Mouse (Mus musculus): ENCODE measurements at regions not wholly inside any gene's neighbourhood (a gene's known extent, or its start where the extent isn't known, plus 50 kb on each side); places are given as distances from the start of the nearest gene placed in this dataset.

- no peak for DNase-seq (ENCODE audit: low spot score)
These were observed 53.2 kb downstream of the Gm815 start for GRCm38 (mm10) chr19:26938911-26939310.

GRCm38 (mm10) chr19:26944006-26944405 lies 58.3 kb downstream of the Gm815 start:
- DNase-seq (ENCODE audit: low spot score), result no peak

- DNase-seq (ENCODE audit: low spot score), result no peak
These were observed 60.9 kb downstream of the Gm815 start for GRCm38 (mm10) chr19:26946562-26946961.

GRCm38 (mm10) chr19:26948479-26948878 lies 62.8 kb downstream of the Gm815 start:
- no peak for DNase-seq (ENCODE audit: low spot score)

- no peak for DNase-seq (ENCODE audit: low spot score)
These were observed 63.5 kb downstream of the Gm815 start for GRCm38 (mm10) chr19:26949153-26949552.

- DNase-seq (ENCODE audit: low spot score), result no peak
These were observed 67.7 kb downstream of the Gm815 start for GRCm38 (mm10) chr19:26953348-26953747.

- DNase-seq (ENCODE audit: low spot score), result no peak
These were observed 80.5 kb downstream of the Gm815 start for GRCm38 (mm10) chr19:26966055-26966760.

- DNase-seq (ENCODE audit: low spot score), result no peak
These were observed 87.4 kb downstream of the Gm815 start for GRCm38 (mm10) chr19:26973058-26973457.

GRCm38 (mm10) chr19:26973773-26974548 lies 88.3 kb downstream of the Gm815 start:
- no peak for DNase-seq (ENCODE audit: low spot score)

GRCm38 (mm10) chr19:26974576-26975204 lies 89.0 kb downstream of the Gm815 start:
- DNase-seq (ENCODE audit: low spot score), result no peak

- no peak for DNase-seq (ENCODE audit: low spot score)
These were observed 91.1 kb downstream of the Gm815 start for GRCm38 (mm10) chr19:26976604-26977322.

GRCm38 (mm10) chr19:26977887-26978639 lies 92.4 kb downstream of the Gm815 start:
- no peak for DNase-seq (ENCODE audit: low spot score)

- DNase-seq (ENCODE audit: low spot score), result no peak
These were observed 92.9 kb downstream of the Gm815 start for GRCm38 (mm10) chr19:26978640-26979007.

- no peak for DNase-seq (ENCODE audit: low spot score)
These were observed 93.6 kb downstream of the Gm815 start for GRCm38 (mm10) chr19:26979322-26979721.

- no peak for DNase-seq (ENCODE audit: low spot score)
These were observed 101.0 kb downstream of the Gm815 start for GRCm38 (mm10) chr19:26986672-26987071.

- no peak for DNase-seq (ENCODE audit: low spot score)
These were observed 101.5 kb downstream of the Gm815 start for GRCm38 (mm10) chr19:26987197-26987596.

GRCm38 (mm10) chr19:26987909-26988456 lies 102.3 kb downstream of the Gm815 start:
- no peak for DNase-seq (ENCODE audit: low spot score)

GRCm38 (mm10) chr19:26994586-26995352 lies 109.1 kb downstream of the Gm815 start:
- no peak for DNase-seq (ENCODE audit: low spot score)

- no peak for DNase-seq (ENCODE audit: low spot score)
These were observed 113.9 kb downstream of the Gm815 start for GRCm38 (mm10) chr19:26999596-26999995.

GRCm38 (mm10) chr19:27021930-27022329 lies 136.2 kb downstream of the Gm815 start:
- no peak for DNase-seq (ENCODE audit: low spot score)

- DNase-seq (ENCODE audit: low spot score), result no peak
These were observed 137.2 kb downstream of the Gm815 start for GRCm38 (mm10) chr19:27022917-27023316.
